Mouse (Mus musculus): ENCODE measurements at regions not wholly inside any gene's neighbourhood (a gene's known extent, or its start where the extent isn't known, plus 50 kb on each side); places are given as distances from the start of the nearest gene placed in this dataset.

- TF ChIP-seq POLR2A (IDR thresholded peaks at IDR 0.05; ENCODE audit: extremely low read depth, insufficient read depth, low read length): no peak
- no peak for TF ChIP-seq CTCF (IDR thresholded peaks at IDR 0.05; ENCODE audit: extremely low read depth, insufficient read depth, low read length)
- Histone ChIP-seq H3K4me3 (ENCODE audit: insufficient read depth, low read length) (no peak overlapping the region), H3K4me1 (ENCODE audit: control insufficient read depth, insufficient read depth, low read length) (peaks cover 1% of the 10 kb centered on the region; the same call in 1 of the 2 replicates), H3K27ac (ENCODE audit: insufficient read depth, low read length) (no peak overlapping the region)
These were observed 65.8 kb upstream of the Slc35f3 start for GRCm38 (mm10) chr8:126232521-126232920.

GRCm38 (mm10) chr8:126239684-126240083, 58.7 kb upstream of the Slc35f3 start:
- Histone ChIP-seq H3K27ac (ENCODE audit: insufficient read depth, low read length) (no peak overlapping the region), H3K4me1 (ENCODE audit: control insufficient read depth, insufficient read depth, low read length) (peaks cover 1% of the 10 kb centered on the region; the same call in 1 of the 2 replicates), H3K4me3 (ENCODE audit: insufficient read depth, low read length) (no peak overlapping the region)
- no peak for TF ChIP-seq POLR2A (IDR thresholded peaks at IDR 0.05; ENCODE audit: extremely low read depth, insufficient read depth, low read length)
- 0 out of 2 replicates have a peak, but pooled peaks have one; percentile 16 for TF ChIP-seq CTCF (IDR thresholded peaks at IDR 0.05; ENCODE audit: extremely low read depth, insufficient read depth, low read length)

GRCm38 (mm10) chr8:126244321-126244720, 54.0 kb upstream of the Slc35f3 start:
- Histone ChIP-seq H3K4me3 (ENCODE audit: insufficient read depth, low read length) (no peak overlapping the region), H3K27ac (ENCODE audit: insufficient read depth, low read length) (no peak overlapping the region), H3K4me1 (ENCODE audit: control insufficient read depth, insufficient read depth, low read length) (no peaks in the 10 kb centered on the region; the same call in 1 of the 2 replicates)
- TF ChIP-seq CTCF (IDR thresholded peaks at IDR 0.05; ENCODE audit: extremely low read depth, insufficient read depth, low read length) (no peak), POLR2A (IDR thresholded peaks at IDR 0.05; ENCODE audit: extremely low read depth, insufficient read depth, low read length) (no peak)

Data from cortical plate, adult 2 months (tissue).